Comparison of ENCODE assay signal across 8 mouse cellular contexts in the genomic region with DNA sequence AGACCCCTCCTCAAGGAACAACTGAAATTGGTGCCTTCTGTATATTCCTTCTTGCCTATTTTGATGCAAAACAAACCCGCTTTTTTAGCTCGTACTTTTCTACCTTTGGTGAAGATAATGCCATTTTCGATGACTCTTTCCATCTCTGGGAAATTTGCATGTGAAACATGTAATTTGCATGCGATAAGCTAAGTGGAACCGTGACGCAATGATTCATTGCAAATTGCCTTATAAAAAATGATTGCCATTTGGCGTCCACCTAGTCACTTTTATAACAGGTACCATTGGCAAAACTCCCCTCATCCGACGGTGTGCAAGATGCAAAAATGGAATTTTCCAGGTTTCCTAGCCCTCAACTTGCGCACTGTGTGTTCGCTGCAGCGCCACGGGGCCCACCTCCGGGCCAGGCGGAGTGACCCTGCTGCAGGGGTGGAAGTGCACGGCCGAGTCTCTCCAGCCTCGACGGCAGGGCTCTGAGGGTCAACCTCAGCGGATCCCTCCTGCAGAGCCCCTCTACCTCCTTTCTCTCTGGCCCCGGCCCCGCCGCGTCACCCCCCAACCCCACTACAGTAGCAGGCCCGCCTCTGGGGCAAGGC. TPM values are rescaled to one million over a fixed set of nuclear protein-coding genes. Genes with fewer than 3 reads are reported as not detected.
DNase-seq lines count a peak whose midpoint lies in the region; ATAC-seq and TF ChIP-seq lines count a peak whose summit lies in the region.

No protein-coding gene starts in this region.

- ATAC-seq in heart, embryonic 12.5 days (ENCODE audit: insufficient number of reproducible peaks, low FRiP score), result no peak; the same call in 1 of the 2 replicates
- peak; percentile 21 for ATAC-seq in CD4-positive, CD25-positive, alpha-beta regulatory T cell, adult 4 months
- no peak for ATAC-seq in forebrain, embryonic 13.5 days
- ATAC-seq in liver, embryonic 15.5 days (ENCODE audit: insufficient read depth), result peak; percentile 63
- no peak for ATAC-seq in stomach, postnatal 0 days (ENCODE audit: low FRiP score, low TSS enrichment)

- peak overlapping the region; percentile 61 for H3K4me2 ChIP-seq in heart, embryonic 12.5 days
- peak overlapping the region; percentile 59 for H3K4me2 ChIP-seq in forebrain, embryonic 13.5 days
- H3K4me2 ChIP-seq in liver, embryonic 15.5 days, result peak overlapping the region; percentile 79
- peak overlapping the region; percentile 60 for H3K4me2 ChIP-seq in stomach, postnatal 0 days (replicated peaks; ENCODE audit: low read depth)

- H3K9ac ChIP-seq in heart, embryonic 12.5 days, result peak overlapping the region; percentile 85
- peak overlapping the region; percentile 77 for H3K9ac ChIP-seq in forebrain, embryonic 13.5 days
- peak overlapping the region; percentile 75 for H3K9ac ChIP-seq in liver, embryonic 15.5 days
- peak overlapping the region; percentile 70 for H3K9ac ChIP-seq in stomach, postnatal 0 days (ENCODE audit: low read length)

- 15% methylated on average over 21 of the region's 25 CpGs for WGBS in heart, embryonic 12.5 days
- 14% methylated on average over 20 of the region's 25 CpGs for WGBS in forebrain, embryonic 13.5 days
- 10% methylated on average over 23 of the region's 25 CpGs for WGBS in liver, embryonic 15.5 days (ENCODE audit: insufficient replicate concordance)
- WGBS in stomach, postnatal 0 days, result 9% methylated on average over 23 of the region's 25 CpGs

- peaks cover 47% of the 10 kb centered on the region for H3K27me3 ChIP-seq in heart, embryonic 12.5 days (replicated peaks)
- H3K27me3 ChIP-seq in forebrain, embryonic 13.5 days, result peaks cover 61% of the 10 kb centered on the region
- peaks cover 45% of the 10 kb centered on the region for H3K27me3 ChIP-seq in liver, embryonic 15.5 days
- no peaks in the 10 kb centered on the region for H3K27me3 ChIP-seq in stomach, postnatal 0 days (ENCODE audit: control insufficient read depth, insufficient read depth, low read length)

- H3K9me3 ChIP-seq in heart, embryonic 12.5 days (replicated peaks), result no peaks in the 10 kb centered on the region
- H3K9me3 ChIP-seq in forebrain, embryonic 13.5 days (replicated peaks), result no peaks in the 10 kb centered on the region
- no peaks in the 10 kb centered on the region for H3K9me3 ChIP-seq in liver, embryonic 15.5 days (replicated peaks)
- no peaks in the 10 kb centered on the region for H3K9me3 ChIP-seq in stomach, postnatal 0 days (ENCODE audit: control insufficient read depth, low read length)

- H3K27ac ChIP-seq in heart, embryonic 12.5 days (ENCODE audit: poor library complexity, severe bottlenecking), result peak overlapping the region; percentile 89
- peak overlapping the region; percentile 84 for H3K27ac ChIP-seq in forebrain, embryonic 13.5 days
- peak overlapping the region; percentile 90 for H3K27ac ChIP-seq in liver, embryonic 15.5 days (replicated peaks)
- H3K27ac ChIP-seq in stomach, postnatal 0 days (replicated peaks), result peak overlapping the region; percentile 85

- peak overlapping the region; percentile 84 for H3K4me3 ChIP-seq in heart, embryonic 12.5 days
- H3K4me3 ChIP-seq in forebrain, embryonic 13.5 days, result peak overlapping the region; percentile 62
- peak overlapping the region; percentile 74 for H3K4me3 ChIP-seq in liver, embryonic 15.5 days (replicated peaks)
- peak overlapping the region; percentile 66 for H3K4me3 ChIP-seq in stomach, postnatal 0 days (ENCODE audit: low read depth, low read length)

- DNase-seq in heart, postnatal 4 days, result no peak
- DNase-seq in stomach, postnatal 0 days (ENCODE audit: low spot score), result no peak
- DNase-seq in spleen, postnatal 4 days (ENCODE audit: low spot score in 2 of 2), result no peak
- no peak for DNase-seq in kidney, postnatal 25 days

- no peaks in the 10 kb centered on the region for H3K4me1 ChIP-seq in heart, embryonic 12.5 days (replicated peaks)
- H3K4me1 ChIP-seq in forebrain, embryonic 13.5 days, result no peaks in the 10 kb centered on the region
- H3K4me1 ChIP-seq in liver, embryonic 15.5 days (replicated peaks), result 0 out of 2 replicates have a peak, but pooled peaks cover 5% of the 10 kb centered on the region
- no peaks in the 10 kb centered on the region for H3K4me1 ChIP-seq in stomach, postnatal 0 days (replicated peaks; ENCODE audit: control insufficient read depth, insufficient read depth)

- TF ChIP-seq EP300 in stomach, postnatal 0 days (optimal IDR thresholded peaks at IDR 0.05), result no peak

- TF ChIP-seq CTCF in stomach, postnatal 0 days (IDR thresholded peaks at IDR 0.05; ENCODE audit: low read depth), result no peak

- no peaks in the 10 kb centered on the region for H3K36me3 ChIP-seq in heart, embryonic 12.5 days
- no peaks in the 10 kb centered on the region for H3K36me3 ChIP-seq in forebrain, embryonic 13.5 days (ENCODE audit: poor library complexity, severe bottlenecking)
- H3K36me3 ChIP-seq in liver, embryonic 15.5 days (replicated peaks), result no peaks in the 10 kb centered on the region
- no peaks in the 10 kb centered on the region for H3K36me3 ChIP-seq in stomach, postnatal 0 days (ENCODE audit: control insufficient read depth, insufficient read depth, low read length)

RNA-seq across cellular contexts. Expression of a gene that starts 0.4 kb away (rescaled TPM):
- polyA plus RNA-seq in heart, embryonic 12.5 days (2016; fragmentation: Nextera tagmentation; extraction: Ambion mirVana), result 5.4 and 6.0 TPM in 2 replicates
- total RNA-seq in heart, postnatal 4 days (2021), result 10 to 100 TPM; 11.3 to 12.0 TPM
- 1 to 10 TPM; 8.0 to 8.5 TPM for polyA plus RNA-seq in CD4-positive, CD25-positive, alpha-beta regulatory T cell, adult 4 months (2017; shearing (Covaris generic))
- 8.9 and 9.3 TPM in 2 replicates for polyA plus RNA-seq in forebrain, embryonic 13.5 days (2015; fragmentation: Nextera tagmentation; extraction: Ambion mirVana)
- 3.2 TPM in 2 replicates for polyA plus RNA-seq in liver, embryonic 15.5 days (2015; fragmentation: Nextera tagmentation; extraction: Ambion mirVana)
- 5.6 and 5.9 TPM in 2 replicates for polyA plus RNA-seq in stomach, postnatal 0 days (2015; fragmentation: Nextera tagmentation; extraction: Ambion mirVana)

RNA-seq across cellular contexts. Expression of a gene that starts 21.4 kb away (rescaled TPM):
- polyA plus RNA-seq in heart, embryonic 12.5 days (2016; fragmentation: Nextera tagmentation; extraction: Ambion mirVana), result 62.0 and 68.1 TPM in 2 replicates
- 100 to 1,000 TPM; 130 to 205 TPM for total RNA-seq in heart, postnatal 4 days (2021)
- polyA plus RNA-seq in CD4-positive, CD25-positive, alpha-beta regulatory T cell, adult 4 months (2017; shearing (Covaris generic)), result 10 to 100 TPM; 57.3 to 74.9 TPM
- 90.6 and 97.2 TPM in 2 replicates for polyA plus RNA-seq in forebrain, embryonic 13.5 days (2015; fragmentation: Nextera tagmentation; extraction: Ambion mirVana)
- 37.2 and 37.4 TPM in 2 replicates for polyA plus RNA-seq in liver, embryonic 15.5 days (2015; fragmentation: Nextera tagmentation; extraction: Ambion mirVana)
- 37.0 and 38.8 TPM in 2 replicates for polyA plus RNA-seq in stomach, postnatal 0 days (2015; fragmentation: Nextera tagmentation; extraction: Ambion mirVana)

Comparison
In these comparisons a context has a peak if more than half of its experiments do, and no peak if none do; other contexts are left out.
1. ATAC-seq: peak in CD4-positive, CD25-positive, alpha-beta regulatory T cell, adult 4 months (single experiment) and liver, embryonic 15.5 days (single experiment); none in heart, embryonic 12.5 days (single experiment), forebrain, embryonic 13.5 days (single experiment) and stomach, postnatal 0 days (single experiment).
2. Peak in every context shown above with its lines, with median percentiles within 50 percentile points of each other: H3K27ac ChIP-seq, H3K4me2 ChIP-seq, H3K4me3 ChIP-seq and H3K9ac ChIP-seq.